Mouse (Mus musculus) neural tube, embryonic 14.5 days (tissue): ENCODE measurements around the gene Stk4. TPM values are rescaled to one million over a fixed set of nuclear protein-coding genes. Genes with fewer than 3 reads are reported as not detected.

Source experiments
- ATAC-seq: fragments of 200-750 bp; cut with Nextera tagmentation; 2 replicates; pipeline ENCODE4 v1.8.0; 2017; ENCODE audit warnings: low read depth, mild to moderate bottlenecking, moderate TSS enrichment, moderate library complexity
- H3K27ac ChIP-seq: fragments of 300-500 bp; sonication (generic); 2 replicates; pipeline ENCODE4 v1.5.1; 2014; ENCODE audit warnings: low read depth, mild to moderate bottlenecking, control low read depth, low read length, moderate library complexity, mixed read lengths
- H3K27me3 ChIP-seq: fragments of 300-500 bp; sonication (generic); 2 replicates; pipeline ENCODE4 v1.6.1; 2014; ENCODE audit warnings: low read length; ENCODE audit not compliant: control insufficient read depth, insufficient read depth
- H3K36me3 ChIP-seq: fragments of 300-500 bp; sonication (generic); 2 replicates; pipeline ENCODE4 v1.6.1; 2014; ENCODE audit warnings: low read length, mixed read lengths; ENCODE audit not compliant: control insufficient read depth, insufficient read depth
- H3K4me1 ChIP-seq: fragments of 300-500 bp; sonication (generic); 2 replicates; pipeline ENCODE4 v1.6.1; 2014; ENCODE audit warnings: low read length; ENCODE audit not compliant: control insufficient read depth, insufficient read depth
- H3K4me2 ChIP-seq: fragments of 300-500 bp; sonication (generic); 2 replicates; pipeline ENCODE4 v1.6.1; 2014; ENCODE audit warnings: mild to moderate bottlenecking, low read depth, low read length, control low read depth
- H3K4me3 ChIP-seq: fragments of 300-500 bp; sonication (generic); 2 replicates; pipeline ENCODE4 v1.5.1; 2014; ENCODE audit warnings: low read depth, low read length, control low read depth, mixed read lengths
- H3K9ac ChIP-seq: fragments of 300-500 bp; sonication (generic); replicated peaks from 2 replicates; pipeline ENCODE4 v1.6.1; 2014; ENCODE audit warnings: low read depth, mild to moderate bottlenecking, control low read depth, low read length, mixed read lengths
- H3K9me3 ChIP-seq: fragments of 300-500 bp; sonication (generic); 2 replicates; pipeline ENCODE4 v1.6.1; 2016; ENCODE audit warnings: low read length; ENCODE audit not compliant: control insufficient read depth
- WGBS: fragments of 180-500 bp; shearing (Covaris S2); extraction: QIAGEN DNeasy Blood & Tissue Kit; methylation state at CpG from one replicate; pipeline ENCODE4 v1.1.7; 2014; 5-methylcytosine and 5-hydroxymethylcytosine counted together
- polyA plus RNA-seq: library from polyadenylated mRNA; unstranded; fragments of >200 nt; fragmentation: Nextera tagmentation; extraction: Ambion mirVana; gene quantifications from 2 replicates; pipeline ENCODE4 v1.2.1, GENCODE M21; 2014

The Stk4 gene
- polyA plus RNA-seq, 1 experiment from 2014 or later: 26.3 TPM

- H3K9ac ChIP-seq: no peak overlapping the region
- H3K27me3 ChIP-seq: no peaks in the 10 kb centered on the region
- no peak overlapping the region for H3K4me3 ChIP-seq
- H3K9me3 ChIP-seq: no peaks in the 10 kb centered on the region
- no peaks in the 10 kb centered on the region for H3K4me1 ChIP-seq
- WGBS: 91% methylated on average over 8 of the region's 8 CpGs
- no peak overlapping the region for H3K4me2 ChIP-seq
- no peak for ATAC-seq
- no peak overlapping the region for H3K27ac ChIP-seq
- H3K36me3 ChIP-seq: no peaks in the 10 kb centered on the region
Observed at GRCm38 (mm10) chr2:164111546-164111945, 41.4 kb downstream of the Stk4 start.

- no peaks in the 10 kb centered on the region for H3K9me3 ChIP-seq
- no peak overlapping the region for H3K4me2 ChIP-seq
- H3K9ac ChIP-seq: no peak overlapping the region
- ATAC-seq: no peak
- no peak overlapping the region for H3K27ac ChIP-seq
- no peak overlapping the region for H3K4me3 ChIP-seq
- no peaks in the 10 kb centered on the region for H3K27me3 ChIP-seq
- no peaks in the 10 kb centered on the region for H3K4me1 ChIP-seq
- WGBS: 97% methylated on average over 6 of the region's 6 CpGs
- H3K36me3 ChIP-seq: peaks cover 3% of the 10 kb centered on the region; the same call in 1 of the 2 replicates
Observed at GRCm38 (mm10) chr2:164114051-164114450, 43.9 kb downstream of the Stk4 start.

GRCm38 (mm10) chr2:164115531-164115930 lies 45.4 kb downstream of the Stk4 start:
- no peaks in the 10 kb centered on the region for H3K27me3 ChIP-seq
- no peak overlapping the region for H3K27ac ChIP-seq
- ATAC-seq: no peak
- no peak overlapping the region for H3K9ac ChIP-seq
- 92% methylated on average over 10 of the region's 10 CpGs for WGBS
- H3K9me3 ChIP-seq: no peaks in the 10 kb centered on the region
- no peaks in the 10 kb centered on the region for H3K4me1 ChIP-seq
- no peak overlapping the region for H3K4me2 ChIP-seq
- no peak overlapping the region for H3K4me3 ChIP-seq
- peaks cover 6% of the 10 kb centered on the region; the same call in 1 of the 2 replicates for H3K36me3 ChIP-seq

- H3K4me1 ChIP-seq: no peaks in the 10 kb centered on the region
- no peaks in the 10 kb centered on the region for H3K9me3 ChIP-seq
- H3K27ac ChIP-seq: no peak overlapping the region
- H3K4me3 ChIP-seq: no peak overlapping the region
- ATAC-seq: no peak
- 94% methylated on average over 6 of the region's 6 CpGs for WGBS
- no peak overlapping the region for H3K9ac ChIP-seq
- H3K4me2 ChIP-seq: no peak overlapping the region
- H3K36me3 ChIP-seq: peaks cover 10% of the 10 kb centered on the region; the same call in 1 of the 2 replicates
- H3K27me3 ChIP-seq: no peaks in the 10 kb centered on the region
Observed at GRCm38 (mm10) chr2:164119503-164119902, 49.4 kb downstream of the Stk4 start.

- WGBS: 89% methylated on average over 5 of the region's 5 CpGs
- Histone ChIP-seq H3K27me3 (no peaks in the 10 kb centered on the region), H3K9me3 (no peaks in the 10 kb centered on the region), H3K9ac (no peak overlapping the region), H3K4me1 (no peaks in the 10 kb centered on the region), H3K4me2 (no peak overlapping the region), H3K4me3 (no peak overlapping the region), H3K27ac (no peak overlapping the region), H3K36me3 (peaks cover 7% of the 10 kb centered on the region; the same call in 1 of the 2 replicates)
- ATAC-seq: no peak
Observed at GRCm38 (mm10) chr2:164123169-164123766, 53.1 kb downstream of the Stk4 start.

- WGBS: 82% methylated on average over 13 of the region's 13 CpGs
- Histone ChIP-seq H3K27ac (no peak overlapping the region), H3K36me3 (0 out of 2 replicates have a peak, but pooled peaks cover 3% of the 10 kb centered on the region), H3K4me1 (no peaks in the 10 kb centered on the region), H3K4me3 (no peak overlapping the region), H3K9ac (no peak overlapping the region), H3K9me3 (no peaks in the 10 kb centered on the region), H3K27me3 (no peaks in the 10 kb centered on the region), H3K4me2 (no peak overlapping the region)
- ATAC-seq: no peak
Observed at GRCm38 (mm10) chr2:164126533-164126955, 56.4 kb downstream of the Stk4 start.

GRCm38 (mm10) chr2:164127297-164127696 lies 57.2 kb downstream of the Stk4 start:
- 98% methylated on average over 2 of the region's 2 CpGs for WGBS
- no peak overlapping the region for H3K4me2 ChIP-seq
- ATAC-seq: no peak

GRCm38 (mm10) chr2:164128576-164129411 lies 58.7 kb downstream of the Stk4 start:
- Histone ChIP-seq H3K4me2 (no peak overlapping the region), H3K9me3 (no peaks in the 10 kb centered on the region), H3K9ac (no peak overlapping the region), H3K27ac (no peak overlapping the region), H3K27me3 (no peaks in the 10 kb centered on the region), H3K4me1 (no peaks in the 10 kb centered on the region), H3K36me3 (0 out of 2 replicates have a peak, but pooled peaks cover 3% of the 10 kb centered on the region), H3K4me3 (no peak overlapping the region)
- 81% methylated on average over 12 of the region's 12 CpGs for WGBS
- ATAC-seq: no peak

More at GRCm38 (mm10) chr2:164127297-164127696, 57.2 kb downstream of the Stk4 start:
- H3K36me3 ChIP-seq: 0 out of 2 replicates have a peak, but pooled peaks cover 3% of the 10 kb centered on the region
- H3K27ac ChIP-seq: no peak overlapping the region
- H3K4me1 ChIP-seq: no peaks in the 10 kb centered on the region
- H3K27me3 ChIP-seq: no peaks in the 10 kb centered on the region
- no peaks in the 10 kb centered on the region for H3K9me3 ChIP-seq
- H3K4me3 ChIP-seq: no peak overlapping the region
- no peak overlapping the region for H3K9ac ChIP-seq

- H3K4me2 ChIP-seq: no peak overlapping the region
- WGBS: 96% methylated on average over 1 of the region's 1 CpGs
- H3K27me3 ChIP-seq: no peaks in the 10 kb centered on the region
- 0 out of 2 replicates have a peak, but pooled peaks cover 3% of the 10 kb centered on the region for H3K36me3 ChIP-seq
- no peak for ATAC-seq
- no peak overlapping the region for H3K9ac ChIP-seq
- H3K9me3 ChIP-seq: no peaks in the 10 kb centered on the region
- no peaks in the 10 kb centered on the region for H3K4me1 ChIP-seq
- no peak overlapping the region for H3K27ac ChIP-seq
- no peak overlapping the region for H3K4me3 ChIP-seq
Observed at GRCm38 (mm10) chr2:164131586-164131985, 61.5 kb downstream of the Stk4 start.
